Mouse (Mus musculus): ENCODE data around the gene Alg9.

Gene Alg9

DNA sequence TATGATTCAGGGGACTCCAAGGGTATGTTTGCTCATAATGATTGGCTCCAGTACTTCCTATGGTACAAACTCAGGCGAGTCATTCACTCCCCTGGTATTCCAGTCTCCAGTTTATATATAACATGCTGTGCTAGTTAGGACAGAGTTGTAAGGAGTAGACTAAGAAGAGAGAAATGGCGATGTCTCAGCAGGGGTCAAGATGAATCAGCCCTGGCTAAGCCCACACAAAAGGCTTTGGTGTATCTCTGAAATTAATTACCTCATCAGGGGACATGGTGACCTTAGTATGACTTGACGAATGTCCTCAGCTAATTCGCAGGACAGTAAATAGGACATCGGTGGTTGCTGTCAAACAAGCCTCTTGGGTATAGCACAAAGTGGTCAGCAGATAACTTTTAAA lies 18.1 kb upstream of the Alg9 start:
- DNase-seq (ENCODE audit: low spot score in 2 of 2) = no peak

GRCm38 (mm10) chr9:50761520-50762243 lies 13.1 kb upstream of the Alg9 start:
- DNase-seq (ENCODE audit: low spot score in 2 of 2) = no peak

- no peak for DNase-seq (ENCODE audit: low spot score in 2 of 2)
These were observed 11.5 kb upstream of the Alg9 start for GRCm38 (mm10) chr9:50763331-50763730.

DNA sequence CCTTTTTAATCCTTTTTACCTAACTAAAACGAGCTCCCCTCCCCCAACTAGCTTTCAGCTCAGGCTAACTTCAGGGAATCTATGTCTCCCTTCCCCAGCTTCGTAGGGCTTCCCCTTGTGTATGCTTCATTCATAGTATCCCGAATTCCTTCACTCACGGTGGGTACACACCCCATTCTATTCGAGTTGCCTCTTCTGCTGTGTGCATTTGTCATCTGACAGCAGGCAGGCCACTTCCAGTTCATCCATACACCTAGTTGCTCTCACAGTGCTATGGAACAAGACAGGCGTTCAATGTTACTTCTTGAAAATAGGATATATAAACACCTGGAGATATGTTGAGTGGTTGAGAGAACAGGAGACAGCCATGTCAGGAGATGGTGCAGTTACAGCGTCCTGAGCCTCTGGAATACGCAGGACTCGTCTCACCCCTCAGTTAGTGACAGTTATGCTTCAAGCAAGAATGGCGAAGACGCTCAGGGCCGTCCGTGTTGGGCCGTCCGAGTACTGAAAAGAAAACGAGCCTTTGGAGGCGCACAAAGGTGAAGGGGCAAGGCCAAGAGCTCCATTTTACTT lies 7.2 kb upstream of the Alg9 start:
- peak in 1 of 2 experiments; percentile 5 for DNase-seq (ENCODE audit: low spot score in 2 of 2)

GRCm38 (mm10) chr9:50768107-50769002 lies 6.5 kb upstream of the Alg9 start, which contains the start of gene Fdxacb1:
Gene Fdxacb1 (plus strand): TSS chr9:50768236.
- DNase-seq (ENCODE audit: low spot score in 2 of 2) = peak; percentile 97

DNA sequence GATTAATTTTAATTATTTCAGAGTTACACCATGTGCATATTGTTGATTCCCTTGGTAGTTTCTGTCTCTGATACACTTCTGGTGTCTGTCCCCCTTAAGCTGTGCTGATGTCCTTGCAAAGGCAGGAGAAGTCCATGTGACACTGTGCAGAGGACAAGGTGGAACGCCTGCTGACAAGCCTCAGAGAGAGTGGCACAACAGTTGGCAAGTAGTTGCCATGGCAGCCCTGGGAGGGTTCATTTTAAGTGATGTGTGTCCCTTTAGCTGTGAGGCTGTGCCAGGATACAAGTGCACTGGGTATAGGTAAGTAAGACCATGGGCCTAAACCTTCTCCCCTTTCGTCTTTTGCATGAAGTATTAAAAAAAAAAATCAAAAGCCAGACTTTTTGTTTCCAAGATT lies 4.8 kb upstream of the Alg9 start:
- DNase-seq (ENCODE audit: low spot score in 2 of 2) = no peak

GRCm38 (mm10) chr9:50774026-50774462 lies 775 bp upstream of the Alg9 start:
- DNase-seq (ENCODE audit: low spot score in 2 of 2) = no peak

DNA sequence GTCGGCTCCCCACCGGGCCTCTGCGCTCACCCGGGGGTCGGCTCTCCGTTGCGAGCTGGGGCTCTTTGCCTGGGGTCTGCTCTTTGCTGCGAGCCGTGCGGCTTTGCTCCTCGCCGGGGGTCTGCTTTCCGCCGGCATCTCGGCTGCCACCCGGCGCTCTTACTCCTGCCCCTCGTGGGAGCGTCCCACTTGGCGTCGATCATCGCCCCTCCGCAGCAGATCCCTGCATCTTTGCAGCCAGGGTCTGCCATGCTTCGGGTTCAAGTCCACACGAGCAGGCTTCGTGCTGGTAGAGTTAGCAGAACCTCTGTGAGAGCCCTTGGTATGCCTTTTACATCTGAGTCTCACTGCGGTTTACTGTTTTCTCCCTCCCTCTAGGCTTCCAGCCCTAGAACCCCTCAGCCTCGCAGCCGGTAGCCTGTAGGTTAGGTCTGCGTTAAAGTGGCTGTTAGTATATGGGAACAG lies 875 bp downstream of the Alg9 start:
- no peak for DNase-seq (ENCODE audit: low spot score in 2 of 2)

- no peak for DNase-seq (ENCODE audit: low spot score in 2 of 2)
These were observed 1.4 kb downstream of the Alg9 start for GRCm38 (mm10) chr9:50776162-50776760.

DNA sequence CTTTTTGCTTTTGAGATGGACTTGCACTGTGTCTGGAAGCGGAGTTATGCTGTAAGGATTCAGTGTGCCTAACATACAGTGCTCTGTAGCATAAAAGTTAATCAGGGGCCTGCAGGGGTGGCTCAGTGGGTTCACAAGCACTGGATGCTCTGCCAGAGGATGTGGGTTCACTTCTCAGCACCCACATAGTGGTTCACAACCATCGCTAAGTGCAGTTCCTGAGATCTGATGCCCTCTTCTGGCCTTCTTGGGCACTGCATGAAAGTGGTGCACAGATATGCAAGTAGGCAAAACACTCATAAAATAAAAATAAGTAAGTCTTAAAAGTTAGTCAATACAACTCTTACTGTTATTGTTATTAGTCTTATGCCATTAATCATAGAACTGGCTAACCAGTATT lies 7.3 kb downstream of the Alg9 start:
- DNase-seq (ENCODE audit: low spot score in 2 of 2) = no peak

- DNase-seq (ENCODE audit: low spot score in 2 of 2) = no peak
These were observed 20.4 kb downstream of the Alg9 start for GRCm38 (mm10) chr9:50795266-50795665.

DNA sequence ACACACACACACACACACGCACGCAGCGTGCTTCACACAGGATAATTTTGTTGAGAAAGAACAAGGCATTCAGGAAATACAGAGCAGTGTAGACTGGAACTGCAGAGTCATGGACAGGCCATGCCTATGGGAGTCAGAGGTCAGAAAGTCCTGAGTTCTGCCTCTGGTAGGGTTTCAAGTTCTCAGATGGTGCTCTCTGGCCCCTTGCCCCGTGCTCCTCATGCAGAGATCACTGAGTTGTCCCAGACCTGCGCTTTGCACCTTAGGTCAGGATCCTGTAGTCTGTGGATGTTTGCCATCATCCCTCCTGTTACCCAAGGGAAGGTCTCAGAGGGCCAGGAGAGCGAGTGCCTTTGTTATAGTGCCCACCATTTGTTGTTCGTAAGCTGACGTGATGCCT lies 22.0 kb downstream of the Alg9 start:
- DNase-seq (ENCODE audit: low spot score in 2 of 2) = no peak

- DNase-seq (ENCODE audit: low spot score in 2 of 2) = no peak
These were observed 22.8 kb downstream of the Alg9 start for GRCm38 (mm10) chr9:50797641-50798040.

GRCm38 (mm10) chr9:50798368-50798767 lies 23.5 kb downstream of the Alg9 start:
- peak in 1 of 2 experiments; percentile 59 for DNase-seq (ENCODE audit: low spot score in 2 of 2)

DNA sequence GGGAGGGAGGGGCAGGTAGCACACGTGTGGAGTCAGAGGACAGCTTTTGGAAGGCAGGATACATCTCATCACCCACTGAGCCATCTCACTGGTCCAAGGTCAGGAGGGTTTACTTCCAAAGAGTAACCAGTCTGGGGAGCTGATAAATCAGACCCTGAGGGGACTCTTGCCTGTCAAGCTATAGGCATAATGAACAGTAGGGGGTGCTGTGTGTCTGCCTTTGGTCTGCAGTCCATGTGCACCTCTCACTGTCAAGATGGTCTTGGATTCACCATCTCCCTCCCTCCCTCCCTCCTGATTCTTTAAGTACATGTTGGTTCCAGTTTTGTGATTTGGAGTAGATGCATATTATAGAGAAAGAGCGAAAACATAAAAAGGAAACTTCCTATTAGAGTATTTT lies 26.2 kb downstream of the Alg9 start:
- DNase-seq (ENCODE audit: low spot score in 2 of 2) = no peak

DNA sequence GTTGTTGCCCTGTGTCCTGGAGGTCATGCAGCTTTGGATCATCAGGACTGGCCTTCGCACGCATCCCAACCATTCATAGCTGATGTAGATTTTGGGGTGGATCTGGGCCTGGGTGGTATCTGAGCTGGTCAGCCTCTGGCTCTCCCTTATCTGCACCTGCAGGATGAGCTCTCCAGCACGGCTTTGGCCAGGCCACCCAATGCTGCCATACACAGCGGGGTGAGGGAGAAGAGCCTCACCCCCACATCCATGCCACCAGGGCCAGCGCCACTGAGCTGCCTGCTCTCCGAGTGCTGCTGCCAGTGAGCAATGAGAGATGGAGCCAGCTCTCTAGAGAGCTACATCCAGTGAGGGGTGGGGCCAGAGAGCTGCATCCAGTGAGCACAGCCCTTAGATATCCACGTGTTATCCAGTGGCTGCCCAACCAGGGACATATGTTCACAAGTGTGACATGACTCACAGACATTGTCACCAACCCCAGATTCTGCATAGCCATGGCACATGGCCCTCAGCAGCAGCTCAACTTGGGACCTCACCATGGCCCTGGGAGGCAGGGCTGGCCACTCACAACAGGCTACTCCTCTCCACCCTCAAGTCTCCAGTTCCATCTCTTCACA lies 28.3 kb downstream of the Alg9 start:
- DNase-seq (ENCODE audit: low spot score in 2 of 2) = no peak

DNA sequence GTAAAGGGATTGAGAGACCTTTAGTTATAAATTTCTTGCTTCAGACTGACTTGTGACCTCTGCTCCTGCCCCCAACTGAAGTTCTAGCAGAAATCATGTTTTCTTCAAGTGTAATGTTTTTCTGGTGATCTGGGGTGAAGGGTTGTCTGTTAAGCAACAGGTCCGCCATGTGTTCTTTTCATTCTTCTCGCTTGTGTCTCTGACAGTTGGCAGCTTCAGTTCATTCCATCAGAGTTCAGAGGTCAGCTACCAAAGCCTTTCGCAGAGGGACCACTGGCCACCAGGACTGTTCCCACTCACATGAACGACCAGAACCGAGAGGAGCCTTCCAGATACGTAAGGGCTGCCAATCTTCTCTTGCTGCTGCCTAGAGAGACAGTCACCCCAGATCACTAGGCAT lies 33.7 kb downstream of the Alg9 start:
- peak in 1 of 2 experiments; percentile 28 for DNase-seq (ENCODE audit: low spot score in 2 of 2)

DNA sequence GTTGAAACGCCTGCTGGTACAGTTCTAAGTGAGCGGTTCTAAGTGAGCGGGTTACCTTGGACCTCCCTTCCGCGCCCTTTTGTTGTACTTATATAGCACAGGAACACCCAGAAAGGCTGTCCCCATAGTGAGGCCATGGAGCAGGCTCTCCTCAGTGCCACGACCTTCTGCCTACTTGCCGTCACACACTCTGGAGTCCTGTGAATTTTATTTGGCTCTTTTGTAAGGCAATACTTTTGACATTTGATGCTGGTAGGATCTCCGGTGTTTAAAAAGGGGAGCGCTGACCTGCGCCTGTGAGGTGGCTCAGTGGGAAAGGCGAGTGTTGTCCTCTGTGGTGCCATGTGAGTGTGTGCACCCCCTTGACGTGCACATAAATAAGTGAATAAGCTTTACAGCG lies 34.3 kb downstream of the Alg9 start:
- peak in 1 of 2 experiments; percentile 36 for DNase-seq (ENCODE audit: low spot score in 2 of 2)

DNA sequence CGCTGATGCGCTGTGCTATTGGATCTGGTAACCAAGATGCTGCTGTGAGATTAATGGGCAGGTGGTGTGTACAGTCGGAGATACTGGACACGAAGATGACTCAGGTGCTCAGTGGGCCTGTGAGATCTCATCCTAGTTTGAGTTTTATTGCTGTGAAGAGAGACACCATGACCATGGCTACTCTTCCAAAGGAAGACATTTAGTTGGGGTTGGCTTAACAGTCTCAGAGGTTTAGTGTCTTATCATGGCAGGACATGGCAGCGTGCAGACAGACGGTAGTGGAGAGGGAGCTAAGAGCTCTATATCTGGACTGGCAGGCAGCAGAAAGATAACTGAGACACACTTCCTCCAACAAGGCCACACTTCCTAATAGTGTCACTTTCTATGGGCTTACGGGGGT lies 36.4 kb downstream of the Alg9 start:
- DNase-seq (ENCODE audit: low spot score in 2 of 2) = no peak

DNA sequence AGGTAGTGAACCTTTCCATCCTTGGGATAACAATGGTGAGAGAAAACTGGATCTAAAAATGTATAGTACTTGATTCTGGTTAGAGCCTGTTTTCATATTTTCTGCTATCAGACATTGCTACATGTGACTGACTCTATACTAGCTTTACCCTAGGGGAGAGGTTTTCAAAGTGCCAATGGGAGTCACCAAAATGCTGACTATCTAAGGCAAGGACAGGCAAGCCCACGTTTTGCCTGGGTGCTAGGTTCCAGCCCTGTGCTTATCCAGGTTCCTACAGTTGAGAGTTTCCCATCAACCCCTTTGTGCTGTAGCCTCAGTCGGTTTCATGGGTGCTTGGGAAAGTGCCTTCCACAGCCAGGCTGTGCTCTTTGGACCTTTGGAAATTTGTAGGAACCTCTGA lies 36.9 kb downstream of the Alg9 start:
- DNase-seq (ENCODE audit: low spot score in 2 of 2) = no peak

GRCm38 (mm10) chr9:50813796-50814195 lies 39.0 kb downstream of the Alg9 start:
- no peak for DNase-seq (ENCODE audit: low spot score in 2 of 2)

- no peak for DNase-seq (ENCODE audit: low spot score in 2 of 2)
These were observed 40.8 kb downstream of the Alg9 start for GRCm38 (mm10) chr9:50815666-50816065.

Measured in urinary bladder, postnatal 36 days (tissue).